Mouse (Mus musculus) left cerebral cortex, adult 8-10 months (tissue): Measurements from ENCODE around the gene Anxa4. TPM values are rescaled to one million over a fixed set of nuclear protein-coding genes. Genes with fewer than 3 reads are reported as not detected.

ENCODE experiments used
- DNase-seq, 2 experiments: peaks; one replicate each; pipeline ENCODE4 v3.0.0; 2022; ENCODE audit warnings: low spot score in 2 of 2
- total RNA-seq, 4 experiments: library from RNA; stranded (reverse); gene quantifications; 2 replicates each; pipeline ENCODE4 v1.2.4; 2022

Gene Anxa4
- 10 to 100 TPM in 3 of 4 experiments, 1 to 10 TPM in 1; 7.6 to 10.2 (median 10.1) TPM for total RNA-seq

- DNase-seq = no peak
These were observed at the start of gene Anxa4 for GRCm38 (mm10) chr6:86793021-86793815. Gene Anxa4, minus strand, starts transcription at chr6:86793584.

DNA sequence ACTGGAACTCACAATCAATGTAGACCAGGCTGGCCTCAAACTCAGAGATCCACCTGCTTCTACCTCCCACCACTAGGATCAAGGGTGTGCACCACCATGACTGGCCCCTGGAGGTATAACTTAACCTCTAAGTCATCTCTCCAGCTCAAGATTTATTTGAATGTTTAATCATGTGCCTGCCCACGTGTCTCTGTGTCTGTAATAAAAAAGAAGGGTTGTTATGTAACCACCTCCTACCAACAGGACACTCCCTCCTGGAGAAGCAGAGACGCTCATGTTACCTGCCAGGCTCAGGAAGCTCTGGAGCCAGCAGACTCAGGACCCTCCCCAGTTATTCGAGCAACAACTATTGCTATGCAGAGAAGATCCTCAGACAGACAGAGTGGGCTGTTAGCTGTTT, 48.6 kb upstream of the Anxa4 start:
- no peak for DNase-seq

DNA sequence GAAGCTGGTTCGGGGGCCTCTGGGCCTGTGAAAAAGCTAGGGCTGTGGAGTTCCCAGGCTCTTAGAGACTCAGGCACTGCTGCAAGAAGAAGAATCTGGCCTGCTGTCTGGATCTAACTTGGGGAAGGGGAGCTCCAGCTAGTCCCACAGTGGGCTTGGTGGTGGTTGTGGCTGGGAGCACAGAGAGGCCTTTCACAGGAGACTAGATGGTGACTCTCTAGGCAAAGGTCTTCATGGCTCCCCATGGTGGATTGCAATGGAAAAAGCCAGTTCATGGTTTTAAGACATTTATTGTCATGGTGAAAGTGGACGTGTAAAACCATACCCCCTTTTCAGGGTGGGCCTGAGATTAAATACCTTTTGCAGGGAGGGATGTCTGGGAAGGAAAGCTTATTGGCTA, 45.7 kb upstream of the Anxa4 start:
- no peak for DNase-seq

DNA sequence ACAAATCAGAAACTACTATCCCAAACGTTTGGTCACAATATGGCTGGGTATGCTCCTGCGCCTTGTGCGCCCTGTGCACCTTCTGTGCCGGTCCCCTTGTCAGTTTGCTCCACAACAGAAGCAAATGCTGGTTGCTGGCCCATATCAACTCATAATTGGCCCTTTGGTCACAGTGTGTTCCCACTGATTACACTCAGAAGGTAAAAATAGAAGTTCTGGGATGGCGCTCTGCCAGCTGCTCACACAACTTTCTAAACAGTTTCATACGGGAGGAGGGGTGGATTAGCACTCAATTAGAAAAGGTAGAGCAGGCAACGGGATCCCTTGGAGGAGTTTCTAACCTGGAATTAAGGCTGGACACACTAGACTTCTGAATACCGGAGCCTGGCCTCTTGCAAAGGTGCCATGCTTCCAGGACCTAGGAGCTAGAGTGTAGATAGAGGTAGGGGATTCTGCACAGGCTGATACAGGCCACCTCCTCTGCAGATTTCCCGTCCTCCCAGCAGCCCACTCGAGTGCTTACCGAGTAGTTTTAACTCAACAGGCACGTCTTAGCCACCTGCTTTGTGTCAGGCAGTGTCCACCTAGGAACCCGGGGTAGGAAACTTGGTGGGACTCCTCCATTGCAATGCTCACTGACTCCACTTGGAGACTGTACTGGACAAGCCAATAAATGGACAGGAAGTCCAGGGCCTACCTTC, 39.6 kb upstream of the Anxa4 start:
- DNase-seq = no peak

- no peak for DNase-seq
These were observed 37.5 kb upstream of the Anxa4 start for GRCm38 (mm10) chr6:86830738-86831500.

- DNase-seq = no peak
These were observed 36.4 kb upstream of the Anxa4 start for GRCm38 (mm10) chr6:86829768-86830167.

GRCm38 (mm10) chr6:86827432-86827831, 34.0 kb upstream of the Anxa4 start:
- no peak for DNase-seq

- DNase-seq = no peak
These were observed 31.0 kb upstream of the Anxa4 start for GRCm38 (mm10) chr6:86824401-86824800.

- no peak for DNase-seq
These were observed 30.4 kb upstream of the Anxa4 start for GRCm38 (mm10) chr6:86823824-86824223.

DNA sequence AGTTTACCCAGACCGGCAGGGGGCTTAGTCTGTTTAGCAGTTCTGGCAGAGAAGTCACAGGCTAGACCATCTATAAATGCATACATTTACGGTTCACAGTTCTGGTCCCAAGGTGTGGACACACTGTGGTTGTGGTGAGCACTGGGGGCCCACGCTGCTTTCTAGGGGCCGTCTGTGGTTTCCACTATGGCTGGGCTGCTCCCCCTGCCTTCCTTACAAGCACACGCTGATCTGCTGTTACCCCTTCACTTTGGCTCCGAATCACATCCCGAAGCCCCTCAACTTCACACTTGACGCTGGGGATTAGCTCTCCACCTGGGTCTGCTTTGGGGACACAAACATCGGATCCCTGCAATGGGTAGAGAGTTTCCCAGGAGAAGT, 29.7 kb upstream of the Anxa4 start:
- no peak for DNase-seq

DNA sequence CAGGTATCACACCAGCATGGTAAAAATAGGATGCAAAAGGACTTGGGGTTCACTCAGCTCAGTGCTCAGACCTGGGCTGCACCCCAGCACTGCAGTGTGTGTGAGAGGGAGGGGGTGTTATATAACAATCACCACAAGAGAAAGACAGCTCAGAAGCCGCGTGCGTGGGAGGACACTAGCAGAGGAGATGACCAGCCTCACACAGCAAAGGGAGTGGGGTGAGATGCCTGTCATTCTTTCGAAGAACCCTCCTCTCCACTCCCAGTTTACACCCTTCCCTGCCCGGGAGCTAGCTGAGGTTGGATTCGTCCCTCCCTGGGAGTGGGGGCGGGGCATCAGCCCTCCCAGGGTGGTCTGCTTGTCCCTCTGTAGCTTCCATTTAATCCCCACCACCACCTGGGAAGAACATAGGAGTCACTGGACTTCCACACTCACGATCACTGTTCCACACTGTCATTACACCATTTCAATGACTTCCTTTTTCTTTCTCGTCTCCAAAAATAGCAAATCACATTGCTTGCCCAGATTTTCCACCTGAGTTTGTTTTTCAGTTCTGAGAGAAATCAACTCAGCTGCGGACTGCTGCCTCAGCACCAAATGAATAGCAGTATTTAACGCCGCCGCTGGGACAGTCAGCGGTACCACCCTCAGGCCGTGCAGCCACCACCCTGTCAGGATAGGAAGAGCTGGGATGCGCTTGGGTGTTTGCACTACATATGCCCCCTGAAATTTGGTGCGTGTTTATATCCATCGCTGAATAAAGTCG, 29.1 kb upstream of the Anxa4 start:
- peak; percentile 61 to 95 for DNase-seq

DNA sequence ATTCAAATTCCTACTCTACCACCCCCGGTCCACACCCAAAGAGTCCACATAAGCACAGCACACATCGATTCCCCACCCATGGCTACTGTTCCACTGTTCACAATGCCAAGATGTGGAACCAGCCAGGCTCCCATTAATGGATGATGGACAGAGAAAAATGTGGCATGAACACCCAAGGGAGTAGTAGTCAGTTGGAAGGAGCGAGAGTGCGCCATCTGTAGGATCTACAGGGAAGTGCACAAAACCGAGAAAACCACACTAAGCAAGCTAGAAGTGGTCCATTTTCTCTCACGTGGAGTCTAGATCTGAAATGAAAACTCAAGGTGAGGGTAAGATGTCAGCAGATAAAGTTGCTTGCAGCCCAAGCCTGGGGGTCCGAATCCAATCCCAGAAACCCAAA, 27.3 kb upstream of the Anxa4 start:
- DNase-seq = no peak

DNA sequence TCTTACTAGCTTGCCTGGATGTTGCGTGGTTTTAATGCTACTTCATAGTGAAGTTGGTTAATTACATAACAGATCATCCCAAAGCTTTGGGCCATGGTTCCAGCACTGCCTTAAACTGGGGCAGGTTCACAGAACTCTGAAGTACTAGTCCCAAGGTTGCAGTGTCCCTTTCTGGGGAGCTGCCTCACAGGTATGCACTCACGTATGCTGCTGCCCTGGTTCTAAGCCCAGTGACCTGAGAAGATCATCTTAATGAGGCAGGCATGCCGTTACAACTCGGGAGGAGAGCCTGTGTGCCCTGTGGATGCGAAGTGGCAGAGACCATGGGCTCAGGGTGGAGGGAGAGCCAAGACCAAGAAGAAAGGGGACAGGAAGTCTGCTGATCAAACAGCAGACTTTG, 26.5 kb upstream of the Anxa4 start:
- no peak for DNase-seq

DNA sequence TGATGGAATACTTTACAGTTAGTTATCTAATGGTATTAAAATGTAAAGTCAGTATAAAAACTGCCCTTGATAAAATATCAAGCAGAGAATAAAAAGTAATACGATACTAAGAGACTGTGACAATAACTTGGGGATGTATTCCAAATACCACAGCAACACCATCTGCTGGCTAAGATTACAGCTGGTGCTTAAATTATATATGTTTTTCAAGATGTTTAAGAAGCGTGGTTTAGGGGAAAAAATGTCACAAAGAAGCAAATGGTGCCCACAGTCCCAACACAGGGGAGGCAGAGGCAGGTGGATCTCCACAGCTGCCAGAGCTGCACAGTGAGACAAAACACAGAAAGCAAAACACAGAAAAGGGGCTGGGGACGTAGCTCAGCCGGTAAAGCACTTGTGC, 25.5 kb upstream of the Anxa4 start:
- no peak for DNase-seq

GRCm38 (mm10) chr6:86816586-86816985, 23.2 kb upstream of the Anxa4 start:
- no peak for DNase-seq

DNA sequence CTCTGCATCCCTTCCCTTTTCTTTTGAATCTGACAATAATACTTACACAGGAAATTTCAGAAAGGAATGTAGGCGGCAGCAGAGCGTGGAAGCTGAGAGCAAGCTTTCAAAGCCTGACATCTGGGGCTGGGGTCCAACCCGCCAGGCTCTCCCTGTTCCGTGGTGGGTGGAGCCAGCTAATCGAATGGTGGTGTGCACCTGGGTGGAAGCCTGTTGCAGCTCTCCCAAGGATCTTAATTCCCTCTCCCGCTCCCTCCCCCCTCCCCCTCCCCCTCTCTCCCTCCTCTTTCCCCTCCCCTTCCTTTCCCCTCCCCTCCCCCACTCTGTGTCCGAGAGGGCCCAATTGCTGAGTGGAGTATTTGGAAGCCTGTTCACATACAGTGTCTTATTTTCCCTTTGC, 22.1 kb upstream of the Anxa4 start:
- no peak for DNase-seq

DNA sequence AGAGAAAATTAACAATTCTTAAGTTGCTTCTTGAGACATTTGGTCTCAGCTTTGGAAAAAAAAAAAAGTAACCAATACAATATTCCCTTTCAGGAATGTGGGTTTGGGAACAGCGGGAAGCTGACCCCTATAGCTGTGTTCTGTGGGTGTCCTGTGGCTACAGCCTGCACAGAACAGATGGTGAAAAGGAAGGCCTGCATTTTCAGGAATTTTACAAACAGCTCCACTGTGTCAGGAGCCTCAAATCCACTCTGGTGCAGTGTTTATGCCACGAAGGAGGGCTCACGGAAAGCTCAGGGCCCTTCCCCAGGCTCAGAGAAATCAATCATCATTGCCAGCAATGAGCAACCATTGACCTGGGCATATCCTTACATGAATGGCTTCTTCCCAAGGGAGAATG, 21.5 kb upstream of the Anxa4 start:
- no peak for DNase-seq

- no peak for DNase-seq
These were observed 20.0 kb upstream of the Anxa4 start for GRCm38 (mm10) chr6:86813341-86813740.

DNA sequence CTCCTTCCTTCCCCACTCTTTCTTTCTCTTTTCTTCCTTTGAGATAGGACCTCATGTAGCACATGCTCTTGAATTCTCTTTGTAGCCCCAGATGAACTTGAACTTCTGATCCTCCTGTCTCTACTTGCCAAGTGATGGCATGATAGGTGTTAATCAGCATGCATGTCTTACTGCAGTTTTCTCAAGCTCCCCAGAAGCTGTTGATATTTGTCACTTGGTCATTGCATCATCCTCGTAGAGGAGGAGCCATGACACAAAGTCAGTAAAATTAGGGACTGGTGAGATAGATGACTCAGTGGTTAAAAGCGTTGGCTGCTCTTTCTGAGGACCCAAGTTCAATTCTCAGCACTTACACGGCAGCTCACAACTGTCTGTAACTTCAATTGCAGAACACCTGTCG, 19.5 kb upstream of the Anxa4 start:
- no peak for DNase-seq

DNA sequence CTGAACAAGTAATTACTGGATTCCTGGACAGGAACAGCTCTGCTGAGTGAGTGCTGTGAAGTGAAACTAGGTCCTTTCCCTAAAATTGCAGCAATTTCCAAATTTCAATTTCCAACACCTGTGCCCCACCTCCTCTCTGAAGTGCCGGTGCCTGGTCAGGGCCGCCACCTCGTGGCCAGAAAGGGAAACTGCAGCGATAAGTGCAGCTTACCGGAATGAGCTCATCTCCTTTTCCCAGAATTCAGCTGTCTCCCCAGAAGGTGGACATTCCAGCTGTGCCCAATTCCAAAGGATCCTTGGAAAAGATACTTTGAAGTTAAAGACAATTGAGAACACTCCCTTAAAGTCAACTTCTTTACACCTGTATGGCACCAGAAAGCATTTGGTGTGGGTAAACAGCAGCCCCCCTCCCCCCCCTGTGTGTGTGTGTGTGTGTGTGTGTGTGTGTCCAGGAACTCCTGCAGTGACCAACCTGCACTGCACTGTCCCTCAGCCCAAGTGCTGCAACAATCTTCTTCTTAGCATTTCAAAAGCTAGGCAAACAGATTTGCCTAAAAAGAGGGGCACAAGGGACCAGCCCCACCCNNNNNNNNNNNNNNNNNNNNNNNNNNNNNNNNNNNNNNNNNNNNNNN, 13.2 kb upstream of the Anxa4 start:
- peak; percentile 48 to 70 for DNase-seq

DNA sequence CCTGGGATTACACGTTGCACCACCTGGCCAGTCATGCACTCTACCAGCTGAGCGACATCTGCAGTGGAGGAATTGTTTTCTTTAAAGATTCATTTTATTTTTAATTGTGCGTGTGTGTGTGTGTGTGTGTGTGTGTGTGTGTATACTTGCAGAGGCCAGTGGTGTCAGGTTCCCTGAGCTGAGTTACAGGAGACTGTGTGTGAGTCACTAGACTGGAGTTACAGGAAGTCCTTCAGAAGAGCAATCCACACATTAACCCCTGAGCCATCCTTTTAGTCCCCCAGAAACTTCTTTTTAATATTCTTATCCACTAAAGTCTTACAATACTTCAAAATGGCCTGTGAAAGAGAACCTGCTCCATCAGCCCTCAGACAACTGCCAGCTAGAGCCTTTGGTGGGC, 11.3 kb upstream of the Anxa4 start:
- DNase-seq = no peak
